Mouse (Mus musculus): ENCODE data around the gene Vamp8. TPM values are rescaled to one million over a fixed set of nuclear protein-coding genes. Genes with fewer than 3 reads are reported as not detected.

Gene Vamp8
- polyA plus RNA-seq, 1 experiment from 2014 or later, result 244 TPM

DNA sequence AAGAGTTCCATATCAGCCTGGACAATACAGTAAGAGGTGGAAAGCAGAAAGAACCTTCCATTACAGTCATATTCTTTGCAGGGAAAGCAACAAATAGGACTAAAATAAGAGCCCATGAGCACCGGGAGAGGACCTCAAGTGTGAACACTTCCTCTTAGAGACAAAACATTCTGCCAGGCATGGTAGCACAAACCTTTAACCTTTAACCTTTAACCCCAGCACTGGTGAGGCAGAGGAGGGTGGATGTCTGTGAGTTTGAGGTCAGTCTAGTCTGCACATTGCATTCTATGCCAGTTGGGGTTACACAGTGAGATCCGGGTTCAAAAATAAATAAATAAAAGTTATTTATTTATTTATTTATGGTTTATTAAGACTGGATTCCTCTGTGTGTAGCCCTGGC is 50.0 kb downstream of the Vamp8 start:
- Histone ChIP-seq H3K27ac (ENCODE audit: low read length) (no peak overlapping the region), H3K4me1 (ENCODE audit: control insufficient read depth, insufficient read depth, low read length) (peaks cover 6% of the 10 kb centered on the region), H3K9ac (ENCODE audit: low read length) (no peak overlapping the region), H3K9me3 (replicated peaks; ENCODE audit: control insufficient read depth, low read length) (no peaks in the 10 kb centered on the region), H3K4me3 (replicated peaks; ENCODE audit: low read length) (no peak overlapping the region), H3K4me2 (ENCODE audit: low read depth, low read length) (no peak overlapping the region), H3K27me3 (ENCODE audit: control insufficient read depth, insufficient read depth, low read length) (no peaks in the 10 kb centered on the region), H3K36me3 (ENCODE audit: control insufficient read depth, insufficient read depth, low read length) (peaks cover 21% of the 10 kb centered on the region)
- no peak for ATAC-seq (ENCODE audit: insufficient read depth, low FRiP score)
- WGBS, result 62% methylated on average over 2 of the region's 2 CpGs

Other genes starting within 250 kb of the Vamp8 start
- gene Atoh8, start 155.1 kb downstream of the Vamp8 start, polyA plus RNA-seq (2015; fragmentation: Nextera tagmentation; extraction: Ambion mirVana), result 8.6 and 9.2 TPM in 2 replicates
- not detected in 2 replicates for gene Sftpb, start 86.1 kb downstream of the Vamp8 start, polyA plus RNA-seq (2015; fragmentation: Nextera tagmentation; extraction: Ambion mirVana)
- 29.7 and 31.4 TPM in 2 replicates for gene Usp39, start 45.5 kb downstream of the Vamp8 start, polyA plus RNA-seq (2015; fragmentation: Nextera tagmentation; extraction: Ambion mirVana)
- gene 0610030E20Rik, start 43.4 kb downstream of the Vamp8 start, polyA plus RNA-seq (2015; fragmentation: Nextera tagmentation; extraction: Ambion mirVana), result 25.9 and 26.7 TPM in 2 replicates
- gene Tmem150a, start 35.3 kb downstream of the Vamp8 start, polyA plus RNA-seq (2015; fragmentation: Nextera tagmentation; extraction: Ambion mirVana), result 16.6 and 18.5 TPM in 2 replicates
- 139 and 143 TPM in 2 replicates for gene Rnf181, start 23.7 kb downstream of the Vamp8 start, polyA plus RNA-seq (2015; fragmentation: Nextera tagmentation; extraction: Ambion mirVana)
- 25.2 and 30.4 TPM in 2 replicates for gene Vamp5, start 10.2 kb downstream of the Vamp8 start, polyA plus RNA-seq (2015; fragmentation: Nextera tagmentation; extraction: Ambion mirVana)
- 34.7 and 35.3 TPM in 2 replicates for gene Ggcx, start 23.6 kb upstream of the Vamp8 start, polyA plus RNA-seq (2015; fragmentation: Nextera tagmentation; extraction: Ambion mirVana)
- 298 and 309 TPM in 2 replicates for gene Mat2a, start 48.9 kb upstream of the Vamp8 start, polyA plus RNA-seq (2015; fragmentation: Nextera tagmentation; extraction: Ambion mirVana)
- gene Sh2d6, start 131.0 kb upstream of the Vamp8 start, polyA plus RNA-seq (2015; fragmentation: Nextera tagmentation; extraction: Ambion mirVana), result 0.21 and 0.24 TPM in 2 replicates
- 142 and 180 TPM in 2 replicates for gene Capg, start 153.7 kb upstream of the Vamp8 start, polyA plus RNA-seq (2015; fragmentation: Nextera tagmentation; extraction: Ambion mirVana)
- 18.1 and 19.6 TPM in 2 replicates for gene Elmod3, start 207.7 kb upstream of the Vamp8 start, polyA plus RNA-seq (2015; fragmentation: Nextera tagmentation; extraction: Ambion mirVana)
- gene Retsat, start 207.8 kb upstream of the Vamp8 start, polyA plus RNA-seq (2015; fragmentation: Nextera tagmentation; extraction: Ambion mirVana), result 29.6 and 32.7 TPM in 2 replicates
- 43.5 and 46.0 TPM in 2 replicates for gene Tgoln1, start 226.3 kb upstream of the Vamp8 start, polyA plus RNA-seq (2015; fragmentation: Nextera tagmentation; extraction: Ambion mirVana)

All from stomach, embryonic 16.5 days (tissue).